Mouse (Mus musculus): ENCODE results near the gene Zkscan16. TPM values are rescaled to one million over a fixed set of nuclear protein-coding genes. Genes with fewer than 3 reads are reported as not detected.

Zkscan16 gene
- total RNA-seq, 2 experiments from 2014 or later = 0.12 TPM

GRCm38 (mm10) chr4:58934746-58935476, 8.5 kb upstream of the Zkscan16 start:
- intact Hi-C loops (cut with DNase I) = no loop called here
- DNase-seq = peak; percentile 31 to 50

DNA sequence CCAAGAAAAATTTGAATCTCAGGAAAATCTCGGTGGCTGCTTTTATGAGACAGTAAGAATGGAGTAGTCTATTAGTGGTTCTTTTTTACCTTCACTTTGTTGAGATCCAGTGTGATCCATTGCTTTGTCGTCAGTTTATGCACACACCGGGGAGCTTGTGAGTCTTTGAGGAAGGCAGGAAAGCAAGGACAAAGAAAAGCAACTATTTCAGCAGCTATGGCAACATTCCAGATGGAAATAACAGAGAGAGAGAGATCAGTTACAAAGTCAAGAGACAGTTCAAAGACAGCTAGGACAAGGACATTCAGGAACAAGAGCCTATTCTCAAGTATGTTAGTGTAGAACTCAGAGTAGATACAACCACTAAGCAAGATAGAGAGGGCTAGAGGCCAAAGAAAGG, 7.6 kb upstream of the Zkscan16 start:
- intact Hi-C loops (cut with DNase I) = no loop called here
- no peak for DNase-seq

- DNase-seq = no peak
- intact Hi-C loops (cut with DNase I) = no loop called here
Measured at GRCm38 (mm10) chr4:58941638-58942037, 1.8 kb upstream of the Zkscan16 start.

- intact Hi-C loops (cut with DNase I) = no loop called here
- no peak for DNase-seq
Measured at GRCm38 (mm10) chr4:58942942-58943341, 486 bp upstream of the Zkscan16 start.

- intact Hi-C loops (cut with DNase I) = no loop called here
- no peak for DNase-seq
Measured at GRCm38 (mm10) chr4:58944206-58944553, 752 bp downstream of the Zkscan16 start.

GRCm38 (mm10) chr4:58944695-58945094, 1.3 kb downstream of the Zkscan16 start:
- intact Hi-C loops (cut with DNase I) = no loop called here
- DNase-seq = no peak

DNA sequence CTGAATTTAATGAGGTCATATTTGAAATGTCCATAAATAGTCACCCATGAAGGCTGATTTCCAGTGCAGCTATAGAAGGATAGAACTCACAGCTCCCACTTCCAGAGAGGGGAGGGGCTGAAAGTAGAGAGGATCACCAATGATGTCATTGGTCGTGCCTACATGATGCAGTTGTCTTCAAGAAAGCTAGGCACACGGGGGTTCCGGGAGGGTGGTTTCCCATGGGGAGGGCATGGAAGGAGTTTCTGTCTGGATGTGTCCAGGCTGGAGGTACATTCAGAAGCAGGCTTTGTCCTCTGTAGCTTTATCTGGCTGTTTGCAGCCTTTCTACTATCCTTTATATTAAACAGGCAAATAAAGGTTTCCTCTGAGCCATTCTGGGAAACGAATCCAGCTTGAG, 5.0 kb downstream of the Zkscan16 start:
- intact Hi-C loops (cut with DNase I) = no loop called here
- no peak for DNase-seq

GRCm38 (mm10) chr4:58952630-58953029, 9.2 kb downstream of the Zkscan16 start:
- intact Hi-C loops (cut with DNase I) = no loop called here
- DNase-seq = no peak

GRCm38 (mm10) chr4:58961719-58962118, 18.3 kb downstream of the Zkscan16 start:
- no peak for DNase-seq
- intact Hi-C loops (cut with DNase I) = no loop called here

DNA sequence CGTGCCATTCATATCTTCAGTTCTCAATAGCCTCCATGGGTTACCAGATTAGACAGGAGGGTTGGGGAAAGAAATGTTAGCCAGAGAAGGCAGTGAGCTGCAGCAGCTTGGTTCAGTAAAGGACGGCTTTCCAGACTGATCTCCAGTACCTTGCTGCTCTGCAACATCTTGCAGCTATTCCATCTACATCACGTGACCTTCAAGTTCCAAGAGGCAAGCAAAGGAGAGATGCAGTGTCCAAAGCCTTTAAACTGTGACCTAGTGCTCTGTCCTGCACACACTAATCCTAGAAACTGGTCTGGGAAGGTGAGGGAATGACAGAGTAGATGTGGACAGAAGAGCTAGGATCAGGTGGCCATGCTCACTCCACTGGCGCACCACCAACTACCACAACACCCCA, 19.8 kb downstream of the Zkscan16 start:
- intact Hi-C loops (cut with DNase I) = no loop called here

DNA sequence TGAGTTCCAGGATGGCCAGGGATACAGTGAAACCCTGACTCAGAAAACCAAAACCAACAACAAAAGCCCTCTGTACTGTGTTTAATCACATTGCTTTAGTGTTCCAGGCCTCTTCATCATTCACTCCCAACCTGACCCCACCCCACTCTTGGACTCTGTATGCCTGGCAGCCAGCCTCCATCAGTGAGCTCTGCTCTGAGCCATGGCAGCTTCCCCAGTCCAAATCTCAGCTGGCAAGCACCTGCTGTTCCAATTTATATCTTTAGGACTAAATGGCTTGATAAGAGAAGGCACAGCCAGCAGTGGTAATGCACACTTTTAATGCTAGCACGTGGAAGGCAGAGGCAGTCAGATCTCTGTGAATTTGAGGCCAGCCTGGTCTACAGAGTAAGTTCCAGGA, 21.7 kb downstream of the Zkscan16 start:
- intact Hi-C loops (cut with DNase I) = no loop called here
- no peak for DNase-seq

More for the DNA sequence above, 19.8 kb downstream of the Zkscan16 start:
- no peak for DNase-seq

DNA sequence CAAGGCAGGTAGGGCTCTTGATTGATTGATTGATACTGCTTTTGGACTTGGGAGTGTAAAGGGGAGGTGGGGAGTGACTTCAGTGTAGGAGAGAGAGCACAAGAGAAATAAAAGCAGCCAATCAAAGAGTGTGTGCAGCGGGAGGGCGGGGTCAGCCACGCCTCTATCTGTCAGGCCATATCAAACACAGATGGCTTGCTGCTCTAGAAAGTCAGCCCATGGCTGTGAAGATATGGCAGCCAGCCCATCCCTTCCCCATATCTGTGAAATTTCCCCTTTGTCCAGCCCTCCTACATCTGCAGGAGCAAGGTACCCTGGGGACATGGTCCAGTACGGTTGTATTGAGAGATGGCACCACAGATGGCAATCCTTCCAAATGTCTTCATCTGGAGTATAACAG, 27.2 kb downstream of the Zkscan16 start:
- intact Hi-C loops (cut with DNase I) = no loop called here
- no peak for DNase-seq

DNA sequence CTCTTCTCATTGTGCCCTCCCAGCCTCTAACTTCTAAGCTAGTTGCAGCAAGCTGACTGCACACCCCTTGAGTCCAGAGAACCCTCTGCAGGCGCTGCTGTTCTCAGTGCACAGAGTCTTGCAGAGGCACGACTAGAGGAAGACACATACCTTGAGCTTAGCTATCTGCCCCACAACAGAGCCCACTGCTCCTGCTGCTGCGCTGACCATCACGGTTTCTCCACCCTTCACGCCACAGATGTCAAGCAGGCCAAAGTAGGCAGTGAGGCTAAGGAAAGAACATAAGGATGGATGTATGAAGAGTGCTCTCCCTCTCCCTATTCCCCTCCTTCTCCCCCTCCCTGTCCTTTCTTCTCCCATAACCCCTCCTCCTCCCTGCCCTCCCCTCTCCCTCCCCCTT, 32.3 kb downstream of the Zkscan16 start:
- no peak for DNase-seq
- intact Hi-C loops (cut with DNase I) = no loop called here

DNA sequence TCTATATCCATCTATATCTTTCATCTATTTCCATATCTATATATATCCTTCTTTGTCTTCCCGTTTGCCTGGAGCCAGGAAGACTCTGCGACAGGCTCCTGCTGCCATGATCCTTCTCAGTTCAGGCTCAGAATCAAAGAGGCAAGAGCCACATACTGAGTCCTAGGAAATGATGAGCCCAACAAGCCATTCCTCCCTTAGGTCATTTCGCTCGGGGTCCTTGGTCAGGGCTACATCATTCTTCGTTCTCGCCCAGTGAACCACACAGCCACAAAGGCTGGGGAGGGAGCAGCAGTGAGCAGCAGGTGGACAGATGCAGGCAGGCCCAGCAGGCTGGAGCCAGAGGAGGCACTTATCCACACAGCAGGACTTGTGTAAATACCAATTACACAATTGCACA, 38.0 kb downstream of the Zkscan16 start:
- DNase-seq = no peak
- intact Hi-C loops (cut with DNase I) = no loop called here

- intact Hi-C loops (cut with DNase I) = no loop called here
- DNase-seq = no peak
Measured at GRCm38 (mm10) chr4:58982806-58983205, 39.4 kb downstream of the Zkscan16 start.

DNA sequence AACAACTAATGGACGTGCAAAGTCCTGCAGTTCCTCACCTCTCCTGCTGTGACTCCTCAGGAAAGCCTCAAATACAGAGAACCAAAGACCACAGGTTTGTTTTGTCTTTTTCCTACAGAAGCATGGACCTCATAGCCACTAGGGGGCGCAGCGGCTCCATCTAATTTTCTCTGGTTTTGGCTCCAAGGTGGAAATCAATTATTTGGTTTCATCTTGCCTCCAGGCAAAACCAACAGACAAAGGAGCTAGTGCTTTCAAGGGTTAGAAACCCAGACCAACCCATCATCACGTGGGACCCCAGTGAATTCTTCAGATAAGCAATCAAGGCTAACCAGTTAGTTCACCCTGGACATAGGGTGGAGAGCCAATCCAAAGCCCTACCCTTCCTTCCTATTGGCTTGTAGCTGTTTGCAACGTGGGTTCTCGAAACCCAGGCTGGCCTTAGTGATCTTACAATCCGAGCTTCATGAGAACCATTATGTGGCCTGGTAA, 41.8 kb downstream of the Zkscan16 start:
- intact Hi-C loops (cut with DNase I) = loop anchor here (1.0 to 5.0 kb wide), 3 partner anchors 14 to 357 kb away; no protein-coding TSS in a partner anchor

DNA sequence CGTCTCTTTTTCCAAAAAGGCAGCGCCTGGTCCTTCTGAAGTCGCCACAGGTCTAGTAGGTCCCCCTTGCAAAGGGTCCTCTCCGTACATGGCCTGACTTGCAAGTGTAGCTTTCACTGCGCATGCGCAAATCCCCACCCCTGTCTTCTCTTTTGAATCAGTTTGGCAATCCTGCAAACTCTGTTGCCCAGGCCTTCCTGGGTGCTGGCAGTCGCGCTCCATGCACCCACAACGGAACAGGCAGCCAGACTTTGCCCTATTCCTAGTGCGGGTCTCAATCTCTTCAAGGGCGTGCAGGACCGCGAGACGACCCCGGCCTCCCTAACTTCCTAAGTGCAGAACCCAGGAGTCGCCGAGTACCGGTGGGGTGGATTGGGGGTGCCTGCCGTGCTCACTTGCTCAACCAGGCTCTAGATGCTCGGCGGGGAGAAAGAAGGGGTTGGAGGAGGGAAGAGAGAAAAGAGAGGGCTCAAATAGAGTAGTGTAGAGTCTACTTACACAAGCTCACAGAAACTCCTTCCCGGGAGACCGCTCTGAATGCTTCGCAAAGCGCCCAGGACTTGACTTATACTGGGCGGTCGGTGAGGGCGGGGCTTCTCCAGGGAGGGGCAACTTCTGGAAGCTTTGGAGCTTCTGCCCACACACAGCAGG, 43.2 kb downstream of the Zkscan16 start, which contains the start of gene Ptgr1:
Gene Ptgr1 (minus strand): TSS at position 580 of the 651 bp plus-strand sequence.
- DNase-seq = peak; percentile 81 to 83
- intact Hi-C loops (cut with DNase I) = loop anchor here (5.0 kb wide), 1 partner anchor 356 kb away; no protein-coding TSS in a partner anchor

More for the DNA sequence above, 41.8 kb downstream of the Zkscan16 start:
- DNase-seq = peak; percentile 72 to 87

DNA sequence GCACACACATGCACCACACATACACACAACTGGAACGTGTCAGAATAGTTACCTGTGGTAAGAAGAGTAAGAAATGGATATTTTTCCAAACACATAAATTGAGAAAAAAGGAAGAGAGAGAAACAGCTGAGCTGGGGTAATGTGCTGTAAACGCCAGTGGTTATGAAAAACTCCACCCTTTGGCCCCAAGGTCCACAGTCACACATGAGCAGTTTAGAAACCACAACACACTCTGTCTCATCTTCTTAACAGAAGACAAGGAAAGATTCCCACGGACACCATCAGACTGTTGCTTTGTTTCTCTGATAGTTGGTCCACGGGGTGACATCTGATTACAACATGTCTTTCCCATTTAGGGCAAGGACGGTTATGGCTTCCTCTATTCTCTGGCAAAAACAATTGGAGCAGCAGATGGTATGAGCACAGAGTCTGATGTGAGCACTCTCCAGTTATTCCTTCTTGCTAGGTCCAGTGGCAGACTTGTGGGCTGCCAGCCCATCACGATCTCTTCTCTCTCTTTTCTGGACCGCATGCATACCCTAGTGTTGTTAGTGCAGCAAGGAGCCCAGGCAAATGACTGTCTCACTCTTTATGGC, 46.0 kb downstream of the Zkscan16 start:
- DNase-seq = no peak
- intact Hi-C loops (cut with DNase I) = loop anchor here (5.0 kb wide), 1 partner anchor 353 kb away; no protein-coding TSS in a partner anchor

GRCm38 (mm10) chr4:58990609-58991434, 47.4 kb downstream of the Zkscan16 start:
- intact Hi-C loops (cut with DNase I) = no loop called here
- DNase-seq = no peak

DNA sequence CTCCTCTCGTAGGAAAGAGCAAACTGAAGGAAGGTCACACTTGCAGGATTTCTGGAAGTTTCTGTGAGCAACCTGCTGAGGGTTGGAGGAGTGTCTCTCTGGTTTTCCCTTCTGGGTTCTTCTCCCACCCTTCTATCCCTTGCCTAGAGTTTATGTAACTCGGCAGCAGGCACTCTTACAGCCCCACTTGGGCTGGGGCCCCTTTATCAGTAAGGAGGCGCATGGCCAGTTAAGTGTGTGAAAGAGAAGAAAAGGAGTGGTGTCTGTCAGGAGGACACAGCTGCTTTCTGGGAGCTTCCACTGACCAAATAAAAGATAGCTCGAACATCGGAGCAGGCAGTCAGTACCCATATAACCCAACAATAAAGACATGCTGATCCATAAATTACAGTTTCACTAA, 48.8 kb downstream of the Zkscan16 start:
- no peak for DNase-seq
- intact Hi-C loops (cut with DNase I) = no loop called here

GRCm38 (mm10) chr4:58994762-58995161, 51.3 kb downstream of the Zkscan16 start, which contains the start of gene Dnajc25:
Dnajc25 (plus strand) TSS chr4:58995062.
- DNase-seq = no peak
- intact Hi-C loops (cut with DNase I) = loop anchor here (5.0 kb wide), 1 partner anchor 727 kb away; no protein-coding TSS in a partner anchor
